Mouse (Mus musculus) cerebellum, adult 11 months (tissue): ENCODE measurements at regions not wholly inside any gene's neighbourhood (a gene's known extent, or its start where the extent isn't known, plus 50 kb on each side); places are given as distances from the start of the nearest gene placed in this dataset.

Source experiments
- DNase-seq: peaks from one replicate; pipeline ENCODE4 v3.0.0; 2022

- no peak for DNase-seq
These were observed 51.0 kb upstream of the Mrps10 start for GRCm38 (mm10) chr17:47317651-47318050.

DNA sequence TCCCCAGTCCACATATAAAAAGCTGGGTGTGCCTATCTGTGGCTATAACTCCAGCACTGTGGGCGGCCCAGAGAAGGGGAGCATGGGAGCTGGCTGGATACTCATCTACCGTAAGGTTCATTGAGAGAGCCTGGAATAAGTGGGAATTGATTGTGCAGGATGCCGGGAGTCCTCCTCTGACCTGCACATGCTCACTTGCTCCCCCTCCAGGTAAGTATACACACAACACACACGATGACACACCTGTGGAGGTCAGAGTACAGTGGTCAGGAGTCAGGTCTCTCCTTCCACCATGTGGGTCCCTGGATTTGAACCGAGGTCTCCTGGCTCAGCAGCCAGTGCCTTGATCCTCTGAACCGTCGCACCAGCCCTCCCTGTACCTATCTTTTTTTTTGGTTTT is 55.5 kb upstream of the Mrps10 start:
- DNase-seq, result no peak

DNA sequence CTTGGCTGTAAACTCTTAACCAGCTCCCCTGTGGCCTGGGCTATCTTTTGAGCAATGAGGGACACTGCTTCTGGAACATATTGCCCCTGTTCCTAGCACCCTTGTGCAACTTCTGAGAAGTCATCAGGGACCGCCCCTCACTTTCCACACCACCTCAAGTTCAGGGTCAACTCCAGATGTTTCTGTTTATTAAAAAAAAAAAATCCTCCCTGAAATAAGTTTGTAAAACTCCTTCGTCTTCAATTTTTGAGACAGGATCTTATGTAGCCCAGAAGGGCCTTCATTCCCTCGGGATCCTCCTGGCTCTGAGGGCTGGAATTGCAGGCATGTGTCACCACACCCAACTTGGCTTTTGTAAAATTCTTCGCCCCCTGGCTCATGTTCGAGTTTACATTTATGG is 57.4 kb upstream of the Mrps10 start:
- DNase-seq, result no peak

- DNase-seq, result no peak
These were observed 62.5 kb upstream of the Mrps10 start for GRCm38 (mm10) chr17:47306027-47306761.

GRCm38 (mm10) chr17:47304463-47305199 is 64.1 kb upstream of the Mrps10 start:
- DNase-seq, result no peak

GRCm38 (mm10) chr17:47303600-47303999 is 65.1 kb upstream of the Mrps10 start:
- no peak for DNase-seq

DNA sequence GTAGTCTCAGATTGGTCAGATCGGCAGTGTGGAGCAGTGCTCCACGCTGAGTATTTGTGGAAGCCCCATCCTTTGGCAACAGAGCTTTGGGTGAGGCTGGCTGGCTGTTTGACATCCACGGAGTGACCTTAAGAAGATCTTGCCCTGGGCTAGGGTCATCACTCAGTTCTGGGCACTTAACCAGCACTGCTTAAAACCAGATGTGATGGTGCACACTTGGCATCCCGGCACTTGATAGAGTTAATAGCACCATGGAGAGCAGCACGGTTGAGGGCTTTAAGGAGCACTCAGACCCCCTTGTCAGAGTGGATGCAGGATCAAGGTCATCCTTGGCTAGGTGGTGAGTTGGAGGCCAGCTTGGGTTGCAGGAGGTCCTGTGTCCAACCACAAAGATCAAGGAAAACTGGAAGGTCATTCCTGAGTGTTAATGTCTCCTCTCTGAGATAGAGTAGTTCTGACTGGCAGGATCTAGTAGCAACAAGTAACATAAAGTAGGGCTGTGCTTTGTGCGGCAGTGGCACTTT is 70.2 kb upstream of the Mrps10 start:
- DNase-seq, result no peak

- no peak for DNase-seq
These were observed 70.7 kb upstream of the Mrps10 start for GRCm38 (mm10) chr17:47297965-47298364.

DNA sequence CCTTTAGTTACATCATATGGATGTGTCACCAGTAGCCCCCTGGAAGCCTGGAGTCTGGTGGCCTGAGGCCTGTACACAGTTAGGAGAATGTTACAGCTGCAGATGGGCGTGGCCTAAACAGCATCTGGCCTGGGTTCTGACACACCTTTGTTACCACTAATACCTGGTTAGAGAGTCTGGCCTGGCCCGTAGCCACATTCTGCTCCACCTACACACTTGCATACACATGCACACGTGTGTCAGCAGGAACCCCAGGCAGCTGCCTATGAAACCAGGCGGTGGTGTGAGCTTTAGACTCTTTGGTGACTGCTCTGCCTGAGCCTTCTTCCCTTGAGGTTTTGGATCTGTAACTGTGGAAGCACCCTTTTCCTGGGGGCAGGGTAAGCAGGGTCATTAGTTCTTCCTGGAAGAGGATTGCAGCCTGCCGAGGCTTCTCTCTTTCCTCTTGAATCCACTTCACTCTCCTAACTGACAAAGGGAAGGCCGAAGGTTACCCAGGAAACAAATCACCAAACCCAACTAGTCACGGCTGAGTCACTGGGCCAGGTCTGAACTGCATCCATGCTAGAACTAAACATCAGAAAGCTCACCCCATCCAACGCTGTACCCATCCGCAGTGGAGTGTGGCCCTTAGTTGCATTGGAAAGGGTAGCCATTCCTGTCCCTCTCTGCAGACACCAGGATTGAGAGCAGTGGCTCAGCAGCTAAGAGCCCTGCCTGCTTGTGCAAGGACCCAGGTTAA is 71.8 kb upstream of the Mrps10 start:
- DNase-seq, result no peak

DNA sequence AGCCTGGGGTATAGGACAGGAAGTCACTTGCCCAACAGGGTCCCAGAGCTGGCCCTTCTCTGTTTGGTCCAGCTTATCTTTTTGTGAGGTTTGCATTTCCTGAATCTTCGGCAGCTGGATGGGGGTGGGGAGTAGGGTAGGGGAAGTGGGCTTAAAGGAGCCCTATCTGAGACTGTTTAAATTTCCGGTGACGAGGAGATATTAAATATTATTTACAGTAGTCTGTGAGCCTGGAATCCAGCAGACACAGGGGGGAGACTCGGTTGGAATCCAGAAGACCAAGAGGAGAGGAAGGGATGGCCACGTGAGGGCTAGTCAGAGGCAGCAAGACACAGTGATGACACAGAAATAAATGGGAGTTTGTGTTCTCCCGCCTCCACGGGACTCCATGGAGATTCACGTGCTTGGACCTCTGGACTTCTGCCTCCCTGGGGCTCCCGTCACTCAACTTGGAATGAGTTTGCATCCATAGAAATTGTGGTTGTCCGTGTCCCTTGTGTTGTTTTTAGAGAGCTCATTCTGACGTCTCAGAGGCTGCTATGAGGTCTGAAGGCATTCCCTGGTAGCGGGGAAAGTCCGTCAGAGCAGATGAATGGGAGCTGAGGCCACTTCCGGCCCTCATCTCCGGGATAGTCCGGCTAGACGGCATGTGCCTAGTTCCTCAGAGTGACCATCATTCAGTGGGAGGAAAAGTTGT is 73.2 kb upstream of the Mrps10 start:
- no peak for DNase-seq

GRCm38 (mm10) chr17:47294091-47294534 is 74.6 kb upstream of the Mrps10 start:
- DNase-seq, result no peak

- no peak for DNase-seq
These were observed 75.5 kb upstream of the Mrps10 start for GRCm38 (mm10) chr17:47293178-47293577.

- no peak for DNase-seq
These were observed 77.1 kb upstream of the Mrps10 start for GRCm38 (mm10) chr17:47291558-47291957.

- DNase-seq, result no peak
These were observed 83.1 kb upstream of the Mrps10 start for GRCm38 (mm10) chr17:47285616-47286015.

- no peak for DNase-seq
These were observed 84.5 kb upstream of the Mrps10 start for GRCm38 (mm10) chr17:47284236-47284635.

DNA sequence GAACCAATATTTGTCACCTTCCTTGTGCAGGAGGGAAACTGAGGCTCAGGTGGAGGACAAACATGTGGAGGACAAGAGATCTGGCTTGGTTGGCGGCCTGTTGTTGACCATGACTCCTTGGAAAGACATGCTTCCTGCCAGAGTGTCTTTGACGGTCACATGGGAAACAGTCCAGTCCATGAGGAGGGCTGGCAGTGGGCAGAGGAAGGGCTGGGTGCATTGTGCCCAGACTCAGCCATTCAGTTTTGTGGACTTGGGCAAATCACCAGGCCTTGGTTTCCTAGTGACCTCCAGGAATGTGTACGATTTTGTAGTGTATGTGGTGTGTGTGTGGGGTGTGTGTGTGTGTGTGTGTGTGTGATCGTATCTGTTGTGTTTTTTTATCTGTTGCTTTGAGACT is 85.5 kb upstream of the Mrps10 start:
- no peak for DNase-seq

DNA sequence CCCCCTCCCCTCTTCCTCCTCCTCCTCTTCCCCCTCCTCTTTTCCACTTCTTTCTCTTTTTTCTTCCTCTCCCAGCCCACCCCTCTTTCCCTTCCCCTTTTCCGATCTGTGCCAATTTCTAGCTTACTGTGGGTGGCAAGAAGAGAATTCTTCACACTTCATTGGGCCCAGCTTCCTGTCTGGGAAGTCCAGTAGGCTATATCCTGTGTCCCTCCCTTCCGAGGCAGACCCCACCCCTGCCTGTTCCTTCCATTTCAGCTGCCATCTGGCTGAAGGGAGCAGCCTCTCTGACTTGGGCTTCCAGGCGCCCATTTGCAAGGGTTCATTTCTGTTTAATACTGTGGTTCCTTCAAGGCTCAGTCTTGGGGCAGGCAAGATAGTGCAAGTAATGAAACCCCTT is 86.2 kb upstream of the Mrps10 start:
- DNase-seq, result no peak

- no peak for DNase-seq
These were observed 90.8 kb upstream of the Mrps10 start for GRCm38 (mm10) chr17:47277890-47278289.

- DNase-seq, result no peak
These were observed 92.0 kb upstream of the Mrps10 start for GRCm38 (mm10) chr17:47276639-47277038.

GRCm38 (mm10) chr17:47275796-47276311 is 92.8 kb upstream of the Mrps10 start:
- DNase-seq, result no peak

DNA sequence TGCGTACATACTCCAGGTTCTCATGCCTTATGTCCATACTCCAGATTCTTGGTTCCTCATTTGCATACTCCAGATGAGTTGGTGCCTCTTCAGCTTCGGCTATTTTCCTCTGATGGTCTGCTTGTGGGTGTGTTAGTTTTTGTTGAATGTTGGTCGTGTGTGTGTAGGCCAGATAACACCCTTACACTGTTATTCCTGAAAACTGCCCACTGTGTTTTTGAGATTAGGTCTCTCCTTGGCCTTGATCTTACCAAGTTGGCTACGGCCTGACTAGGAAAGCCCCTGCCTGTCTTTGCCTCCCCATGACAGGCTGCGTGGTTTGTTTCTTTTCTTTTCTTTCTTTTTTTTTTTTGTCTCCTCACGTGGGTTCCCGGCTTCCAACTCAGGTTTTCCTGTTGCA is 95.4 kb upstream of the Mrps10 start:
- no peak for DNase-seq

- DNase-seq, result peak; percentile 72
These were observed 96.6 kb upstream of the Mrps10 start for GRCm38 (mm10) chr17:47271979-47272677.
